Mouse (Mus musculus) cerebellum, postnatal 10 days (tissue): ENCODE measurements at regions not wholly inside any gene's neighbourhood (a gene's known extent, or its start where the extent isn't known, plus 50 kb on each side); places are given as distances from the start of the nearest gene placed in this dataset.
"Not testable (repeated sequence)": the region's sequence is repeated elsewhere in the genome, so short reads cannot be mapped to it uniquely, and the experiment has no call there.

ENCODE experiments used
- DNase-seq, 2 experiments: peaks; one replicate each; pipeline ENCODE4 v3.0.0; 2021; ENCODE audit warnings: mixed read lengths in 2 of 2

DNA sequence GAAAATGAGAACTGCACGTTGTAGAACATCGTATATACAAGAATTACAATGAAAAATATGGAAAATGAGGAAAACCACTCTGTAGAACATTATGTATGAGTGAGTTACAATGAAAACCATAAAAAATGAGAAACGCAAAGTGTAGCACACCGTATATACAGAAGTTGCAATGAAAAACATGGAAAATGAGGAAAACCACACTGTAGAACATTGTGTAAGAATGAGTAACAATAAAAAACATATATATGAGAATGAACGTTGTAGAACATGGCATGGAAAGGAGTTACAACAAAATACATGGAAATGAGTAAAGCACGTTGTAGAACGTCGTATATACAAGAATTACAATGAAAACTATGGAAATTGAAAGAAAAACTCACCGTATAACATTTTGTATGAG lies 378.6 kb downstream of the Gm3376 start:
- peak in 1 of 2 experiments; percentile 13 for DNase-seq

DNA sequence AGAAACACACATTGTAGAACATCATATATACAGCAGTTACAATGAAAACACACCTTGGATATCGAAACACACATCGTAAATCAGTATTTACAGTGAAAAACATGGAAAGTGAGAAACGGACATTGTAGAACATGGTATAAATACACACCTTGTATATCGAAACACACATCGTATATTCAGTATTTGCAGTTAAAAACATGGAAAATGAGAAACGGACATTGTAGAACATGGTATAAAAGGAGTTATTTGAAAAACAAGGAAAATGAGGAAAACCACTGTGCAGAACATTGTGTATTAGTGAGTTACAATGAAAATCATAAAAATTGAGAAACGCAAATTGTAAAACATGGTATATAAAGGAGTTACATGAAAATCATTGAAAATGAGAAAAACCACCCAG lies 379.2 kb downstream of the Gm3376 start:
- peak in 1 of 2 experiments; percentile 0 for DNase-seq

DNA sequence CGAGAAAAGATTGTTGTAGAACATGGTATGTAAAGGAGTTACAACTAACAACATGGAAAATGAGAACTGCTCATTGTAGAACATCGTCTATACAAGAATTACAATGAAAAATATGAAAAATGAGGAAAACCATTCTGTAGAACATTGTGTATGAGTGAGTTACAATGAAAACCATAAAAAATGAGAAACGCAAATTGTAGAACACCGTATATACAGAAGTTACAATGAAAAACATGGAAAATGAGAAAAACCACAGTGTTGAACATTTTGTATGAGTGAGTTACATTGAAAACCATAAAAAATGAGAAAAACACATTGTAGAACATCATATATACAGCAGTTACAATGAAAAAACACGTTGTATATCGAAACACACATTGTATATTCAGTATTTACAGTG lies 381.5 kb downstream of the Gm3376 start:
- not testable (repeated sequence) for DNase-seq

DNA sequence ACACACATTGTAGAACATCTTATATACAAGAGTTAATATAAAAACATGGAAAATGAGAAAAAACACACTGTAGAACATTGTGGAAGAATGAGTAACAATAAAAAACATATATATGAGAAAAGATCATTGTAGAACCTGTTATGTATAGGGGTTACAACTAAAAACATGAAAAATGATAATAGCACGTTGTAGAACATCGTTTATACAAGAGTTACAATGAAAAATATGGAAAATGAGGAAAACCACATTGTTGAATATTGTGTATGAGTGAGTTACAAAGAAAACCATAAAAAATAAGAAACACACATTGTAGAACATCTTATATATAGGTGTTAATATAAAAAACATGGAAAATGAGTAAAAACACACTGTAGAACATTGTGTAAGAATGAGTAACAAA lies 388.9 kb downstream of the Gm3376 start:
- peak in 1 of 2 experiments; percentile 0 for DNase-seq
